Mouse (Mus musculus) neutrophil, adult 5-6 weeks (primary cell): ENCODE measurements around the gene Olfr49. TPM values are rescaled to one million over a fixed set of nuclear protein-coding genes. Genes with fewer than 3 reads are reported as not detected.

ENCODE experiments used
- ATAC-seq: fragments of 151-379, 151-347 bp; 2 replicates; pipeline ENCODE4 v1.8.0; 2017; ENCODE audit warnings: mild to moderate bottlenecking, moderate TSS enrichment; ENCODE audit not compliant: insufficient number of reproducible peaks, poor library complexity, low FRiP score, severe bottlenecking; ENCODE audit errors: extremely low read depth
- total RNA-seq: library from RNA; stranded (forward); fragments of 200-1000 nt; gene quantifications from 2 replicates; pipeline ENCODE4 v1.2.3, GENCODE M21; 2017

Gene Olfr49
- total RNA-seq, result 0.12 TPM in 1 of 2 replicates, not detected in the other

DNA sequence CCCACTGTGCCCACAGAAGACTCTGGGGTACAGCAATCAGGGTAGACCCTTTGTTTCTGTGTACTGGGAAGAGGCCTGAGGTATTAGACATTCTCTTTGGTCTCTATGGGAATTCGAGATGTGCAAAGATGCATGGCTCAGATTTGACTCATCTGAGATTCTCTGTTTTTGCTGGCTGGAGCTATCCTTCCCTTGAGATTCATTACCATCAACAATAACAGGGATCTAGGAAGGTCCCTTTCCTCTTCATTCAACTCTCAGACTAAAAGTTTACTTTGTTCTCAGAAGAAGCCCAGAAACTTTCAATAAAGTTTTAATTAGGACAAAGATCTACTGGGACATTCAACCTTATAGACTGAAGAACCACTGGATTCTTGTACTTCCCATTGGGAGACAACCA lies at the start of gene Olfr49:
Olfr49 (minus strand) TSS at position 101 of the 400 bp plus-strand sequence.
- no peak for ATAC-seq

DNA sequence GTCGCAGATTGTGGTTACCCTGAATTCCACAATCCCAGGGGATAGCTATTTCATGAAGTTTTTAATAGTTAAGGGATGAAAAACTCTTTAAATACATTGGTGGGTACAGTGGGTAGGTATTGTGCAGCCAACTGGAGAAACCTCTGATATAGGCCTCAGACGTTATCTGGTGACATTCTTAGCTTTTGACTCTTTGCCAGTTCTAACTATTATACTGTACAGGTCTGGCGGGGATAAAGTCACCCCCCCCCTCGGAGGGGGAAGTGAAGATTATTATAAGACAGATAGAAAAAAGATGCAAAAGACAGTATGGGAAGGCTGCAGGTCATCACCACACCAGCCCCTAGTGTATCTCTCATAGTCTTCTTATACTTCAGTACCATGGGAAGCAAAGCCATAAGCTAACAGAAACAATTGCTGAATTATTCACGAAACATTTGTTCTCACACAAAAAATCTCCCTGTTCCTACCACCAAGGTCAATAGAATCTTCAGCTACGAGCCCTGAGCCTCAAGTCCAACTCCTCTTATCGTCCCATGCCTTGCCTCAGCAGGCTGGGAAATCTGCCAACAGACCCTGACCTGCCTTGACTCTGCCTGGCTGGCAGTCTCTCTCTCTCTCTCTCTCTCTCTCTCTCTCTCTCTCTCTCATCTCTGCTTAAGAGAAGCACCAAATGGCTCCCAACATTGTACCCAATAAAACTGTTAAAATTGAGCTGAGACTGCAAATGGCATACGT lies 48.9 kb upstream of the Olfr49 start:
- ATAC-seq, result no peak

DNA sequence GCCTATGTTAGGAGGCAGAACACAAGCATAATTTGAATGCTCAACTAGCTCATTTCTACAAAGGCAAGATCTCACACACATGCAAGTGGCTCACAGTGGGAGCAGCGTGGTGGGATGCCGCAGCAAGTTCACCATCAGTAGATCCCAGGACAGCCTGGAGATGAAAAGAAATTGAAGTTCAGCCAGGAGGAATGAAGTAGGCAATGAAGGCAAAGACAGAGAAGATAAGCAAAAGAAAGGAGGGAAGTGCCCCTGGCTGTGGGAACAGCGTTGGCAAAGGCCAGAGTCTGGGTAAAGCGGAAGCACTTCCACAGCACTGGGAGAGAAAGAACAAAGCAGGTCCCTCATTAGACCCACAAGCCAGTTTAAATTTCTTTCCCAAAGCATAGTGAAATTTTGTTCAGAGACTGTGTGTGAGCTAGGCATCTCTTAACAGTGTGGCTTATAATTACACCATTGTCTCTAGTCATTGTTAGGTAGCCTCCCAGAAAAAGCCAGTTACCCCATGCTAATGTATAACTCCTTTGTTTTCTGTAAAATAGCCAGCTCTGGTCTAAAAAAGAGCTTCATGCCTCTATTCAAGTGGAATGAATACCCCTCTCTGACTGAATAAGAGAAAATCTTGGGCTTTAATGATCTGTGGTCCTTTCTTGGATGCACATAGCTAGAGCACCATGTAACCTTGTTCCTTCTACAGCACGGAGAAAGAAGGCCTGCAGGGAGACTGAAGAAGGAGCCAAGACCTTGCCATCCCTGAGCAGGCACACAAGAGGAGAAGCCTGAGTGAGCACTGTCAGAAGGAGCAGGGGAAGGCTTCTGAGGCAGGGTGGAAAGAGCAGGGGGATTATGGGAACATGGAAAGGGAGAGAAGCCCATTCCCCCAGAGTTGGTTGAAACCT lies 47.7 kb upstream of the Olfr49 start:
- no peak for ATAC-seq

DNA sequence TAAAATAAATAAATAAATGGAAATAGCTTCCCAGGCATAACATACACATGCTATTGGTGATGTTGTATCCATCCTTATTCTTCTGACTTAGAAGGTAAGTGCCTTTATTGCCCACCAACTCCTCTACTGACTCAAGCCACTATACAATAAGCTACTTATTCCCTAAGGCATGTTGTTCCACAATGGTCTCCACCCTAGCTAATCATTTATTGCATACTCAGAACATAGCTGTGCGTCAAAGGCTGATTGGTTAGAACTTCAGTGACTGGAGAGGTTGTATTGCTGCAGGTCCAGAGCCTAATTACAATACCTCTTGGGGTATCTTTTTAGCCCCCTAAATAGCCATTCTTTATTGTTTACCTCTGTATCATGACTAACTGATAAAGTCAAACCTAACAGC lies 46.4 kb upstream of the Olfr49 start:
- ATAC-seq, result no peak

DNA sequence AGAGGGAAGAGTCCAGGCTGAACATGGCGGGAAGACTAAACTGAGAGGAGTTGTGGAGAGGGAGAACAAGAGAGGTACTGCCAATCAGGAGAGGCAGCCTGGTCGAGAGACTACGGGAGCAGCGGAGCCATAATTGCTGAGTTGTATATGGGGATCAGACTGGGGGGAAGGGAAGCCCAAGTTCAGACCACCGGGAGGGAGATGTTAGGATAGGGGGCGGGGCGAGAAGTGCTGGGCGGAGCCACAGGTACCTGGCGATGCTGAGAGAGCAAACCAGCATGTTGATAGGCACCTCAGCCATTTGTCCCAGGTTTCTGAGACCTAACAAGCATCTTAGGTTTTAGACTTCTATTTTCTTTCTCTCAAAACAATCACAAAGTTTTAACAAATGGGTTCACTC lies 44.5 kb upstream of the Olfr49 start:
- no peak for ATAC-seq

DNA sequence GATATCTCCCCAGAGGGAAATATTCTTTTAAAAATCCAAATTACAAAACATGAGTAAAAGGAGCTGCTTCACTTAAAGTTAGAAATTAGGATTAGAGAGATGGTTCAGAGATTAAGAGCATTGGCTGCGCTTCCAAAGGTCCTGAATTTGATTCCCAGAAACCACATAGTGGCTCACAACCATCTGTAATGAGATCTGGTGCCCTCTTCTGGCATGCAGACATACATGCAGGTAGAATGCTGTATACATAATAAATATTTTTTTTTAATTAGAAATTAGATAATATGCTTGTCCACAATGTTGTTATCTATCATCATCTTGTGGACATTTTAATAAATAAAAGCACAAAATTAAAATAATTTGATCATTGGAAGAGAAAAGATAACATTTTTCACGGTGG lies 43.8 kb upstream of the Olfr49 start:
- no peak for ATAC-seq

DNA sequence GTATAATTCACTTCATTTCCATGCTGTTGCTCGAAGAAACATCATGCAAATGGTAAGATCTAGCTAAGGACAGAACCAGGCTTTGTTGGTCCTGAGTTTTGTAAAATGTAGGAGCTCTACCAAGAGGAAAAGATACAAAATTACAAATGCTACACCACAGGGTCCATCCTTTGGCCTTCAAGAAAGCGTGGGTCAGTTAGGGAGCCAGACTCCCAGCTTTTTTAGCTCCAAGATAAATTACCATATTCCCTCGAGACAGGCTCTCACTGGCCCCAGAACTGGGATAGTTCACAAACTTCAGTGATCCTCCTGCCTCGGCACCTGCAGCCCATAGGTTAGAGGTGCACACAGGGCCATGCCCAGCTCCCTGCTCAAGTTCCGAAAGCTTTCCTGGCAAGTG lies 39.7 kb upstream of the Olfr49 start:
- ATAC-seq, result no peak

DNA sequence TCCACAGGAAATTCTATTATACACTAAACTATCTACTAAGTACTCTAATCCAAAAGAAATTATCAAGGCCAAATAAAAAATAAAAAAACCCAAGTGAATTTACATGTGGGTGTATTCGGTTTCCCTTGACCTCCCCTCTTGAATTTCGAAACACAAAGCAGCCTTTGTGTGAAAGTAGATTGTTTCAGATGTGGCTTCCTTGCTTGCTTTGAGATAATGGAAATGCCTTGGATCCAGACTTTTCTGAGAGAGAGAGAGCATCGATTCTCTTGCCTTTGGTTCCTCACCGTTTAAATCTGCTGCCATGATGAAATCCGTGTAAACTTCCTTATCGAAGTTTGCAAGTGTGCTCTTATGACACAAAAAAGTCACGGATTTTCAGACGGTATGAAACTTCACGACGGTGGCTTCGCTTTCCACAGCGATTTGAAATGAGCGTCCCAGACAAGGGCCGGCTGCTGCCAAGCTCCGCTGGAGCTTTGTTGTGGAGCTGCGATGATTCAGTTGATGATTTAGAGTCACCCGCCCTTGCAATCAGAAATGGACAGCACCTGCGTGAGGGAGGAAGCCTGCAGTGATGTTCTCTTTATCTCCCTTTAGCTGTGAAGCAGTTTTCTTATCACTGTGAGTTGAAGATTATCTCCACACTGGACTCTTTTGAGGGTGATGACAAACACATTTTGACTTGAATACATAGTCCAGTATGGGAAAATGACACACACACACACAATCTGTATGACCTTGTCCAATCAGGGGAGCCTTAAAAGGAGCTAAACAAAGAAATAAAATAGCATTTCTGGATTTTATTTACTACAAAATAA lies 37.0 kb upstream of the Olfr49 start:
- ATAC-seq, result no peak

DNA sequence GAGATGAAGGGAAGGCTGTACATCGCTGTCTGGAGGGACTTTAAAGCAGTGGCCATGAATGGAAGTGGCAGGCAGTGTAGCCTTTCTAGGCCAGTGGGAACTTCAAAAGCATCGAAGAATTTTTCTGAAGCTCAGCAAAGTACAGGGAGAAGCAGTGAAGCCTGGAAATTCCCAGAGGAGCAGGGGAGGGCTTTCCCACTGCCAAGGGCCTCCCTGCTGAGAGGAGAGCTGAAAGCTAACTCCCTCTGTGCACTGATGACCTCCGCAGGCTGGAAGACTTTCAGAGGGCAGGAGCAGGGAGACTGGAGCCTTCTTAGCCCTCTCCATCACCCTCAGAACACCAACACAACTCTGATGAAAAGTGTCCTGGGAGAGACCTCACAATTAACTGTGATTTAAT lies 27.0 kb upstream of the Olfr49 start:
- no peak for ATAC-seq

DNA sequence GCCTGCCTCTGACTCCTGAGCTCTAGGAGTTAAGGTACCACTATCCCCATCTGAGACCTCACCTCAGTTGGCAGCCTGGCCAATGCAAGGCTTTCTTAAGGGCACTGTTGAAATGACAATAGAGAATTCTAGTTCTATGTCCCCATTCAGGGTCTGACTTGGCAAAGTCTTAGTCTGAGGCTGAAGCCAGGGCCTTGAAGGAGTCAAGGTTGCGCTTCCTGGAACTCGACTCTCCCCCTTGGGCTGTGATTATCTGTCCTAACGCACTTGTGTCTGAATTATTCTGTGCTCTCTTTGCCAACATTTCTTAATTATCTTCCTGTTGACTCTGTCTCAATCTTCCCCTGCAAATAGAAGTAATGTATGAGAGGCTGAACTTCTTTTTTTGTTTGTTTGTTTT lies 15.9 kb upstream of the Olfr49 start:
- ATAC-seq, result no peak

DNA sequence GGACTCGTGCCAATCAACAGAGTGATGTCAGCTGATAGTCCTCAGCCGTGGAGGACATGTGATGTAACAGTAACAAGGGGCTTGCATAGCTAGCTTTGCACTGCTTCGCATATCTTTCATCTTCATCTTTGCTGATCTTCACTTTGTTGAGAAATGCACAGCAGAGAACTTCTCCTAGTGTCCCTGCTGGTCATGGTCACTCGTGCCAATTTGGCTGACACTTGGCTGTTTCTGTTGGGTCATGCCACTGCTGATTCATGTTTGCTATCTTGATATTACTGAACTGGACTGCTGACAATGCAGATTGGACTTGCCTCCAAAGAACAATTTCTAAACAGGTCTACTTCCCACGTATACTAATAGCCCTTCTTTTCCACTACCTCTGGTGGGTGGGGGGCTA lies 15.4 kb upstream of the Olfr49 start:
- ATAC-seq, result no peak

DNA sequence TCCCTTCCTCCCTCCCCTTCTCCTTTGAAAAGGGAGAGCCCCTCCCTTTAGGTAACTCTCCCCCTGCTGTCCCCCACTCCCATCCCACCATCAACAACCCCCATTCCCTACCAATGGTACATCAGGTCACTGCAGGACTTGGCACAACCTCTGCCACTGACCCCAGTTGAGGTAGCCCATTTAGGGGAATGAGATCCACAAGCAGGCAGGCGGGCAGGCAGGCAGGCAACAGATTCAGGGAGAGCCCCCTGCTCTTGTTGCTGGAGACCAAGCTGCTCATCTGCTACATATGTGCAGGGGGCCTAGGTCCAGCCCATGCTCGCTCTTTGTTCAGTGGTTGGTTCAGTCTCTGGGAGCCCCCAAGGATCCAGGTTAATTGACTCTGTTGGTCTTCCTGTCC lies 8.3 kb downstream of the Olfr49 start:
- ATAC-seq, result no peak

DNA sequence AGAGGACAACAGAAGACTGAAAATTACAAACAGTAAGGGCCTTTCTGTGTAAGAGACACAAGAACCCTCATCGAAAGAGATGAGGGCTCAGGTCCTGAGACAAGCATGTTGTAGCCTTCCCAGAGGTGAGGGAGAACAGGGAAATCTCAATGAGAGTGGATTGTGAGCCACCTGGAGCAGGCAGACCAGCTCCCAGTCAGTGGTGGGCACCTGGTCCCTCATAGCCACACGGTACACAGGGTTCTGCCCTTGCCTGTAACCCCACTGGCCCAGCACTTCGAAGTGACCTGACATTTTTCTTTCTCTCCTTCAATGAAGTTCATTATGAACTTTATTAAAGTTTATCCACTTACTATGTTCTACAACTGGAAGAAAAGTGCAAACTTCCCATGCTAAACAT lies 12.0 kb downstream of the Olfr49 start:
- no peak for ATAC-seq

DNA sequence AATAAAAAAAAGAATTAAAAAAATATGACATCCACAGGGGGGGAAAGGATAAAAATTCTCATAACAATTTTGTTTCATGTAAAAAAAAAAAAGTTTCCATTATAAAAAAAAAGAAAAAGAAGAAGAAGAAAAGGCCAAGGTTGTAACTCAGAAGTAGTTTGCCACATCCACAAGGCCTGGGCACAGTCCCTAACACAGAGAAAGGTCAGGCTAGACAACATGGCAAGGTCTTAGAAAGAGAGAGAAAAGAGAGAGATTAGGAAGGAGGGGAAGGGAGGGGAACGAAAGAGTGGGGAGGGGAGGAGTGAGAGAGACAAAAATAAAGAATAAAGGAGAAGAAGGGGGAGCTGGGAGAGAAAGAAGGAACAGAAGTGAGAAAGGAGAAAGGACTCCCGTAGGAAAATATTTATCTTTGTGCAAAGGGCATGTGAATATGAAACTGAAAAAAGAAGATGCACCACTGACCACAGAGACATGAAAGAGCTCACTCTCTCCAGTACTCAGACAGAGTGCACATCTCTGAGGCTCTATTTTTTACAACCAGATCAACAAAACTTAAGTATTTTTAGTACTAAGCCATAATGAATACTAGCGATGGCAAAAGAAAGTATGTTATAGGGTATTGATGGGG lies 12.6 kb downstream of the Olfr49 start:
- no peak for ATAC-seq

DNA sequence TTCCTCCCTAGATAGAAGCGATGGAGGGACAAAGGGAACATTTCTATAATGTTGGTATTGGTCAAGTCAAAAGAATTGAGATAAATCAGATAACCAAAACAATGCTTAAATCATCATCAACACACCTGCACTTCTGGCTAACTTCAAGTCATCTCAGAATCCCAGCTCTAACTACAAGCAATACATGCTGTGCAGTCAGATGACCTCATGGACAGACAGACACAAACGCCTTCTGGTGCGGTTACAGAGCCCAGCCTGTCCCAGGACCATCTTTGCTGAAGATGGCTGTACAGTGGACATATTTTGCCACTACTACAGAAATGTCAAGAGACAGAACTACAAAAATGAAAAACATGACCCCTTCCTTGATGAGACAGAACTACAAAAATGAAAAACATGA lies 14.3 kb downstream of the Olfr49 start:
- ATAC-seq, result no peak

DNA sequence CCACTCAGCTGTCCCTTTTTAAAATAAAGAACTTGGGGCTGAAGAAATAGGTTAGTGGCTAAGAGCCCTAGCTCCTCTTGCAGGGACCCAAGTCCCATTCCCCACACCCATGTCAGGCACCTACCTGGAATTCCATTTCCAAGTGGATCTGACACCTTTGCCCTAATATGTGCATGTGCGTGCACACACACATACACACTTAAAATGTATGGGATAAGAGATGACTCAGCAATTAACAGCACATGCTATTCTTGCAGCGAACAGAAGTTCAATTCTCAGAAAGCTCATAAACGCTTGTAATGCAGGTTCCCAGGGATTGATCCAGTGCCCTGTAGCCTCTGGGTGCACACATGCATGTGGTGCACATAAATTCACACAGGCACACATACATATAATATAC lies 15.2 kb downstream of the Olfr49 start:
- ATAC-seq, result no peak

DNA sequence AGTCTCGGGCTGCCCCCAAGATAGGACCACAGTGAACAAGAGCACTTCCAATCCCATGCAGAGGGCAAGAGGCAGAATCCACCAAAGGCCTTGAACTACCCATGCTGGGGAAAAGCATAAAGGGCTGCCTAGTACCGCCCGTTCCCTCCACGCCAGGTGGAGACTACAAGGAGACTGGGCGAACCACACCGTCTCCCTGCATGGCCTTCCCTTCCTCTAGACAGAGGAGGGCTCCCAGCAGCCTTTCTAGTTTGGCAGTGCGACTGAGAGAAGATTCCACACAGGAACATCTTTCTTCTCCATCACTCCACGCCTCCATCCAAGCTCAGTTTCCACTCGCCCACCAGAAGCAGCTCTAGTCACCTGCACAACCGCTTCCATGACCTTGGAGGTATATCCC lies 16.8 kb downstream of the Olfr49 start:
- no peak for ATAC-seq

DNA sequence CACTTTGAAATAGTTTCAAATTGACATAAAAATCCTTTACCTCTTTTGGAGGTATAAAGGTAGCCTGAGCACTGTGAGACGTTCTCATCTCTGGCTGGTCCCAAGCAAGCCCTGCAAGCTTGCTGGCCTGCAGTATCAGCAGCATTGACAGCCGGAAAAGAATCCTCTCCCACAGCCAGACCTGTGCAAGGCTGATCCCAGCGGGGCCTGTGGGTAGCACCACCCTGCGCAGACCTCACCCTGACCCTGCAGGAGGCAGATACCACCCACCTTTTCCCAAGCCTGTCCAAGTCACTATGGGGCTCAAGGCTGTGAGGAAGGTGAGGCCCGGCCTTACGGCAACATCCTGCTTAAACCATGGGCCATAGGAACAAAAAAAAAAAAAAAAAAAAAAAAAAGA lies 18.8 kb downstream of the Olfr49 start:
- no peak for ATAC-seq

DNA sequence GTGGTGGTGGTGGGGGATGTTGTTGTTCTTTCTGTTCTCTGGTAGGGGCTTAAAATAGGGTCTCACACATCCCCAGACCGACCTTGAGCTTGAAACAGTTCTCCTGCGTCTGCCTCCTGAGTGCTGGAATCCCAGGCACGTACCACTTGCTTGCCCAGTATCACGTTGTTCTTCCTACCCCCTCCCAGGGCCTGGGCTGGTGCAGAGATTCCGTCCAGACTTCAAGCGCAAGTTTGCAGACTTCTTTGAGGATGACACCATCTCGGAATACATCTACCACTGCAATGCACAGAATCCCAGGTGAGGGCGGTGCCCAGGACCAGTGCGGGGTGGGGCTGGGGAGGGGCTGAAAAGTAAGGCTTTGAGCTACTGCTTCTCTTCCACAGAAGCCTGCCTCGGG lies 19.6 kb downstream of the Olfr49 start:
- ATAC-seq, result no peak
